Mouse (Mus musculus) myocyte (in vitro differentiated cells): ENCODE measurements around the gene Gm20521. TPM values are rescaled to one million over a fixed set of nuclear protein-coding genes. Genes with fewer than 3 reads are reported as not detected.

Experiments used
- H3K27me3 ChIP-seq: one replicate; pipeline ENCODE4 v1.6.1; 2011; ENCODE audit not compliant: control insufficient read depth, insufficient read depth, insufficient read length
- H3K36me3 ChIP-seq: one replicate; pipeline ENCODE4 v1.6.1; 2011; ENCODE audit not compliant: control insufficient read depth, insufficient read depth
- H3K4me2 ChIP-seq: one replicate; pipeline ENCODE4 v1.6.1; 2011; ENCODE audit warnings: low read depth, control low read depth
- H3K4me3 ChIP-seq: one replicate; pipeline ENCODE4 v1.5.1; 2011; ENCODE audit warnings: mild to moderate bottlenecking, control low read depth, moderate library complexity
- H3K79me2 ChIP-seq: one replicate; pipeline ENCODE4 v1.6.1; 2011; ENCODE audit not compliant: control insufficient read depth, insufficient read depth
- H3ac ChIP-seq: one replicate; pipeline ENCODE4 v1.6.1; 2011; ENCODE audit not compliant: control insufficient read depth, insufficient read length
- CEBPB ChIP-seq: IDR thresholded peaks from 2 replicates; pipeline ENCODE4 v1.6.1; 2011; ENCODE audit warnings: mild to moderate bottlenecking, moderate library complexity; ENCODE audit not compliant: poor library complexity, insufficient read depth, severe bottlenecking
- E2F4 ChIP-seq: IDR thresholded peaks from one replicate; pipeline ENCODE4 v1.6.1; 2011; ENCODE audit warnings: mild to moderate bottlenecking, control low read depth, moderate library complexity; ENCODE audit not compliant: insufficient read depth
- MAX ChIP-seq: IDR thresholded peaks from one replicate; pipeline ENCODE4 v1.6.1; 2011; ENCODE audit warnings: low read depth, mild to moderate bottlenecking, control low read depth
- MYOD1 ChIP-seq, 3 experiments: IDR thresholded peaks; one replicate each; pipeline ENCODE4 v1.6.1; 2011; ENCODE audit warnings: control low read depth in 2 of 3, low read depth in 2 of 3, mild to moderate bottlenecking in 2 of 3, moderate library complexity in 1 of 3; ENCODE audit not compliant: insufficient read length in 2 of 3, control insufficient read depth in 1 of 3
- MYOG ChIP-seq, 3 experiments: IDR thresholded peaks; one replicate each; pipeline ENCODE4 v1.6.1; 2011; ENCODE audit warnings: control low read depth in 2 of 3, low read depth in 2 of 3, mild to moderate bottlenecking in 2 of 3; ENCODE audit not compliant: insufficient read length in 2 of 3, control insufficient read depth in 1 of 3, insufficient read depth in 1 of 3
- POLR2A ChIP-seq: IDR thresholded peaks from one replicate; pipeline ENCODE4 v1.6.1; 2011; ENCODE audit warnings: low read depth, mild to moderate bottlenecking, control low read depth, moderate library complexity; ENCODE audit not compliant: insufficient read length
- POLR2AphosphoS2 ChIP-seq: IDR thresholded peaks from one replicate; pipeline ENCODE4 v1.6.1; 2011; ENCODE audit warnings: low read depth, control low read depth; ENCODE audit not compliant: insufficient read length
- REST ChIP-seq: IDR thresholded peaks from one replicate; pipeline ENCODE4 v1.6.1; 2011; ENCODE audit warnings: mild to moderate bottlenecking, control low read depth, moderate library complexity; ENCODE audit not compliant: insufficient read depth, insufficient read length
- SRF ChIP-seq: IDR thresholded peaks from one replicate; pipeline ENCODE4 v1.6.1; 2011; ENCODE audit warnings: low read depth; ENCODE audit not compliant: control insufficient read depth, insufficient read length
- TCF12 ChIP-seq: IDR thresholded peaks from one replicate; pipeline ENCODE4 v1.6.1; 2011; ENCODE audit warnings: mild to moderate bottlenecking, control low read depth; ENCODE audit not compliant: poor library complexity, insufficient read depth, severe bottlenecking
- TCF3 ChIP-seq: IDR thresholded peaks from one replicate; pipeline ENCODE4 v1.6.1; 2011; ENCODE audit warnings: low read depth, control low read depth; ENCODE audit not compliant: insufficient read length
- USF1 ChIP-seq: IDR thresholded peaks from one replicate; pipeline ENCODE4 v1.6.1; 2011; ENCODE audit warnings: low read depth, mild to moderate bottlenecking, control low read depth, moderate library complexity
- polyA plus RNA-seq: library from polyadenylated mRNA; unstranded; fragments of >200 nt; fragmentation: generic; extraction: Trizol; gene quantifications from one replicate; pipeline ENCODE4 v1.2.1, GENCODE M21; 2012; ENCODE audit warnings: missing spikeins

Gm20521 gene
- polyA plus RNA-seq, 1 experiment = 0.47 TPM

DNA sequence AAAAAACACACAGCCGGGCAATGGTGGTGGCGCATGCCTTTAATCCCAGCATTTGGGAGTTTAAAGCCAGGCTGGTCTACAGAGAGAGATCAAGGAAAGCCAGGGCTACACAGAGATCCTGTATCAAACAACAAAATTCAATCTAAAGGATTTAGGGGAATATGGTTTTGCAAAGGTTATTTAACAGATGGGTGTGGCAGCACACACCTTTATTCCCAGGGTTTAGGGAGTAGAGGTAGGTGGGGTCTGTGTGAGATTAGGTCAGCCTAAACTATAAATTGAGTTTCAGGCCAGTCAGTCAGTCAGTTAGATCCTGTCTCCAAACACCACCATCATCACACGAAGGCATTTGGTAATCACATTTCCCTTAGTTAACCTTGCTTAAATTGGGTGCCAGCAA, 9.0 kb downstream of the Gm20521 start, which contains the start of gene Pabpn1:
TSS of gene Pabpn1 (plus strand) at position 301 of the 400 bp plus-strand sequence.
- Histone ChIP-seq H3ac (no peak within 1 kb of the TSS), H3K79me2 (peaks cover 26% of the 10 kb centered on the region), H3K27me3 (no peaks in the 10 kb centered on the region), H3K4me2 (peak within 1 kb of the TSS; percentile 66), H3K4me3 (peak within 1 kb of the TSS; percentile 86), H3K36me3 (peaks cover 11% of the 10 kb centered on the region)
- no peak for TF ChIP-seq POLR2A
- no peak for TF ChIP-seq REST
- no peak for TF ChIP-seq E2F4
- TF ChIP-seq CEBPB = no peak
- TF ChIP-seq TCF3 = no peak
- no peak for TF ChIP-seq TCF12
- no peak for TF ChIP-seq MYOD1 (IDR thresholded peaks at IDR 0.05; ENCODE audit: control insufficient read depth in 1 of 3, insufficient read length in 2 of 3, low read depth in 2 of 3)
- TF ChIP-seq POLR2AphosphoS2 = no peak
- TF ChIP-seq MAX = no peak
- no peak for TF ChIP-seq USF1
- TF ChIP-seq SRF = no peak
- no peak for TF ChIP-seq MYOG (IDR thresholded peaks at IDR 0.05; ENCODE audit: control insufficient read depth in 1 of 3, insufficient read depth in 1 of 3, insufficient read length in 2 of 3, low read depth in 2 of 3)

DNA sequence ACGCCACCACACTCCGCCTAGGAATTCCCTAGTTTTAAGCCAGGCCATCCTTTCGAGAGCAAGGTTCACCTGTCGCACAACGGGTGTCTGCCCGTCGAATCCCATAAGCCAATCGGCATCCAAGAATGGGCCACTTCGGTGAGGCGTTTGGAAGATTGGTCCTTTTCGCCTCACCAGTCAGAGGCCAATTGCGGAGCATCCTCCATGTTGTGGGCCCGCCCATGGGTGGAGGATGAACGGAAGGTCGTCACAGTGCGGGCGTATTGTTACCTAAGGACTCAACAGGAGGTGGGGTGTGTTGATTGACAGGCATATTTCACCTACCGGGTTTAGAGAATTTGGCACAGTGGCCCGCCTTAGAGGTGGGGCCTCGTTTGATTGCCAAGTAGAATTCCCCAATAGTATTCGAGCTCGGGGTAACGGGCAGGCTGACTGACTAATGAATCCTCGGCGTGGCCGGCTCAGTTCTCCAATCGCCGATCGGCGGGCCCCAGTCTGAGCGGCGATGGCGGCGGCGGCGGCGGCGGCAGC, 10.5 kb downstream of the Gm20521 start:
- Histone ChIP-seq H3K4me3 (peak overlapping the region; percentile 86), H3K36me3 (peaks cover 17% of the 10 kb centered on the region), H3K4me2 (peak overlapping the region; percentile 66), H3ac (peak overlapping the region; percentile 87), H3K79me2 (peaks cover 26% of the 10 kb centered on the region), H3K27me3 (no peaks in the 10 kb centered on the region)
- TF ChIP-seq POLR2AphosphoS2 (peak; percentile 88), USF1 (no peak), TCF3 (no peak), MYOD1 (IDR thresholded peaks at IDR 0.05; ENCODE audit: control insufficient read depth in 1 of 3, insufficient read length in 2 of 3, low read depth in 2 of 3) (peak in 2 of 3 experiments; percentile 37 to 58), MAX (no peak), TCF12 (no peak), MYOG (IDR thresholded peaks at IDR 0.05; ENCODE audit: control insufficient read depth in 1 of 3, insufficient read depth in 1 of 3, insufficient read length in 2 of 3, low read depth in 2 of 3) (peak in 1 of 3 experiments; percentile 45), POLR2A (no peak), SRF (no peak), REST (no peak), CEBPB (no peak), E2F4 (no peak)

DNA sequence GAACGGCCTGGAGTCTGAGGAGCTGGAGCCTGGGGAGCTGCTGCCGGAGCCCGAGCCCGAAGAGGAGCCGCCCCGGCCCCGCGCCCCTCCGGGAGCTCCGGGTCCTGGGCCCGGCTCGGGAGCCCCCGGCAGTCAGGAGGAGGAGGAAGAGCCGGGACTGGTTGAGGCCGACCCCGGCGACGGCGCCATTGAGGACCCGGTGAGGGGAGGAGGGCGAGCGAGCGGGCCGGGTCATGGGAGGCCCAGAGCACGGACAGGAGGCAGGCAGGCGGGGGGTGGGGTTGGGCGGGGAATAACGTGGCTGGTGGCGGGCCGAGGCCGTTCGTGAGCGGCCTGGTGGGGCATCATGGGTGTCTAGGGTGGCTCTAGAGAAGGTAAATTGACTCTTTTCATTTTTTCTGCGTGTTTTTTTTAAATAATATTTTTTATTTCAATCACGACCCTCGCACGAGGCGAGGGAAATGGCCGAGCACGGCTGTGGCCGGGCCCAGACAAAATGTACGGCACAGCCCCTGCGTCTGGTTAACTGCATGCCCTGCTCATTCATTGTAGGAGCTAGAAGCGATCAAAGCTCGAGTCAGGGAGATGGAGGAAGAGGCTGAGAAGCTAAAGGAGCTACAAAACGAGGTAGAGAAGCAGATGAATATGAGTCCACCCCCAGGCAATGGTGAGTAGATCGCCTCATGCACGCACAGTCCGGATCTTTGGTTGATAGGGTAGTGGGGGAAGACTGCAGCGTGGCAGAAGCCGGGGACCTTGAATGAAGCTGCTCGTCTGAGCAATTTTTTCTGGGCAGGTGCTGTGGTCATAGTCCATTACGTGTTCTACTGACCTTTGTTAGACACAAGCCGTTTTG, 11.3 kb downstream of the Gm20521 start:
- peak overlapping the region; percentile 86 for H3K4me3 ChIP-seq
- TF ChIP-seq SRF = no peak
- no peak for TF ChIP-seq TCF3
- no peak for TF ChIP-seq USF1
- TF ChIP-seq POLR2AphosphoS2 = no peak
- no peak for TF ChIP-seq E2F4
- no peak for TF ChIP-seq MYOD1 (IDR thresholded peaks at IDR 0.05; ENCODE audit: control insufficient read depth in 1 of 3, insufficient read length in 2 of 3, low read depth in 2 of 3)
- TF ChIP-seq REST = no peak
- no peak for TF ChIP-seq MYOG (IDR thresholded peaks at IDR 0.05; ENCODE audit: control insufficient read depth in 1 of 3, insufficient read depth in 1 of 3, insufficient read length in 2 of 3, low read depth in 2 of 3)
- TF ChIP-seq TCF12 = no peak
- TF ChIP-seq CEBPB = no peak
- no peak for TF ChIP-seq MAX
- no peak for TF ChIP-seq POLR2A
- peaks cover 26% of the 10 kb centered on the region for H3K79me2 ChIP-seq
- no peaks in the 10 kb centered on the region for H3K27me3 ChIP-seq
- H3K36me3 ChIP-seq = peaks cover 22% of the 10 kb centered on the region
- peak overlapping the region; percentile 93 for H3K4me2 ChIP-seq
- peak overlapping the region; percentile 87 for H3ac ChIP-seq

DNA sequence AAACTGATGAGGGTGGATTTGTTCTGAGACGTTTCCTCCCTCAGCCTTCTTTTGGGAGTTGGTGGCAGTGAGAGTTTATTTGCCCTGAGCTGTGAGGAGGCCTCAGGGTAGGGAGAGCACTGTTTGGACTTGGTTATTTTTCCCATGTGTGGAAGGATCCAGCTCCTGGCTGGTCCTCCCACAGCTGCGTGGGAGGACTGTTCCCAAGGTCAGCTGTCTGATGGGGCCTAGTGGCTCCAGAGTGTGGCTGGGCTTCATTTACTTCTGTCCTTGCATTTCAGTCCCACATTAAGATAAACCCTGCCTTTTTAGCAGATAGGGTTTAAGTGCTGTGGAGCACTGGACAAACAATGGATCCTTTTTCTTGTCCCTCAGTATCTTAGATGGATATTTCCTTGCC, 14.2 kb downstream of the Gm20521 start:
- Histone ChIP-seq H3K79me2 (peaks cover 26% of the 10 kb centered on the region), H3ac (no peak overlapping the region), H3K4me3 (no peak overlapping the region), H3K4me2 (no peak overlapping the region), H3K27me3 (no peaks in the 10 kb centered on the region), H3K36me3 (peaks cover 27% of the 10 kb centered on the region)
- TF ChIP-seq POLR2AphosphoS2 (no peak), CEBPB (no peak), MYOG (IDR thresholded peaks at IDR 0.05; ENCODE audit: control insufficient read depth in 1 of 3, insufficient read depth in 1 of 3, insufficient read length in 2 of 3, low read depth in 2 of 3) (no peak)

DNA sequence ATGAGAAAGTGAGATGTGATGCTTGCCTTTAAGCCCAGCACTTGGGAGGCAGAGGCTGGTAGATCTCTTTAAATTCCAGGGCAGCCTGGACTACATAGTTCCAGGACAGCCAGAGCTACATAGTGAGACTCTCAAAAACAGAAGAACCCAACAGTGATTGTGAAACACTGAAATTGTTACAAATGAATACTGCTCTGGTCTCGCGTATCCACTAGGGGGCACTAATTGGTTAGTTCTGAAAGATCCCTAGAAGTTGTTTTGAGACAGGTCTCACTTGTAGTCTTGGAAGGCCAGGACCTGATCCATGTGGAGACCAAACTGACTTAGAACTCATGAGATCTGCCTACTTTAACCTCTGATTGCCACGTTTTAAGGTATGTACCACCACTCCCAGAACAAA, 17.1 kb downstream of the Gm20521 start:
- TF ChIP-seq SRF = no peak
- TF ChIP-seq USF1 = no peak
- TF ChIP-seq TCF12 = no peak
- TF ChIP-seq TCF3 = no peak
- peak; percentile 36; the same call in 1 of the 2 replicates for TF ChIP-seq CEBPB
- no peak for TF ChIP-seq E2F4
- H3K4me3 ChIP-seq = no peak overlapping the region
- H3K4me2 ChIP-seq = no peak overlapping the region
- no peaks in the 10 kb centered on the region for H3K27me3 ChIP-seq
- H3K79me2 ChIP-seq = peaks cover 14% of the 10 kb centered on the region
- peaks cover 27% of the 10 kb centered on the region for H3K36me3 ChIP-seq
- no peak overlapping the region for H3ac ChIP-seq
